Comparison of ENCODE assay signal across 28 mouse cellular contexts in genomic region chr9:104029861-104030260, GRCm38 (mm10). TPM values are rescaled to one million over a fixed set of nuclear protein-coding genes. Genes with fewer than 3 reads are reported as not detected.
A peak's percentile ranks its signal among the peaks of the same experiment; 100 is the strongest.
DNase-seq lines count a peak whose midpoint lies in the region; ATAC-seq and TF ChIP-seq lines count a peak whose summit lies in the region.
"Had no signal": no experiment of that assay in that cellular context is flagged by ENCODE, and none has a peak within 500 bp of the region (broad histone marks: within the 10 kb centered on the region; RNA-seq: fewer than 3 reads in every experiment).

No protein-coding gene starts in this region.

- no peak for TF ChIP-seq CTCF in layer of hippocampus, adult 2 months (conservative IDR thresholded peaks at IDR 0.05)

- ATAC-seq in megakaryocyte, adult 5-6 weeks (ENCODE audit: poor library complexity, severe bottlenecking), result no peak
- ATAC-seq: activated CD4-positive, CD25-positive, alpha-beta regulatory T cell, adult 4 months; CD4-positive, CD25-positive, alpha-beta regulatory T cell, adult 4 months; Patski had no signal

- H3K27ac ChIP-seq in heart, embryonic 10.5 days, result no peak overlapping the region
- H3K27ac ChIP-seq in layer of hippocampus, adult 2 months, result peak overlapping the region; percentile 64

- DNase-seq in heart, adult 11 months, result peak; percentile 74
- no peak for DNase-seq in heart, adult 9 months (ENCODE audit: low spot score in 2 of 2)
- peak; percentile 54 for DNase-seq in heart, embryonic 10.5 days (ENCODE audit: low spot score)
- DNase-seq in heart, adult 18-20 months, result no peak
- DNase-seq in layer of hippocampus, adult 2 months (ENCODE audit: low spot score in 2 of 2), result no peak
- no peak for DNase-seq in layer of hippocampus, postnatal 14 days (ENCODE audit: low spot score in 2 of 2)
- DNase-seq: adrenal gland, adult 2 months; adrenal gland, adult 8-10 months; adrenal gland, postnatal 10 days; adrenal gland, postnatal 14 days; adrenal gland, postnatal 25 days; adrenal gland, postnatal 36 days; B cell, adult 2 months; cerebellum, adult 11 months; cerebellum, adult 11-12 months had no signal

- H3K9me3 ChIP-seq in heart, embryonic 10.5 days, result no peaks in the 10 kb centered on the region
- H3K9me3 ChIP-seq in megakaryocyte, embryonic 14.5 days, result peaks cover 9% of the 10 kb centered on the region; the same call in 1 of the 2 replicates
- H3K9me3 ChIP-seq: G1E had no signal

- no peaks in the 10 kb centered on the region for H3K27me3 ChIP-seq in heart, embryonic 10.5 days (ENCODE audit: insufficient read depth, poor library complexity, severe bottlenecking)
- no peaks in the 10 kb centered on the region for H3K27me3 ChIP-seq in megakaryocyte, embryonic 14.5 days (replicated peaks)
- H3K27me3 ChIP-seq: CH12.LX, Patski had no signal

- peaks cover 44% of the 10 kb centered on the region for H3K36me3 ChIP-seq in heart, embryonic 10.5 days
- peaks cover 6% of the 10 kb centered on the region for H3K36me3 ChIP-seq in megakaryocyte, embryonic 14.5 days (replicated peaks; ENCODE audit: low read length)
- H3K36me3 ChIP-seq: G1E had no signal

- WGBS in heart, embryonic 10.5 days, result 88% methylated on average over 11 of the region's 11 CpGs

- no peaks in the 10 kb centered on the region for H3K4me1 ChIP-seq in heart, embryonic 10.5 days
- H3K4me1 ChIP-seq in megakaryocyte, embryonic 14.5 days, result no peaks in the 10 kb centered on the region

- no peak overlapping the region for H3K4me3 ChIP-seq in heart, embryonic 10.5 days
- no peak overlapping the region; the same call in 1 of the 2 replicates for H3K4me3 ChIP-seq in layer of hippocampus, adult 2 months
- peak overlapping the region; percentile 5 for H3K4me3 ChIP-seq in megakaryocyte, embryonic 14.5 days (replicated peaks)

RNA-seq across cellular contexts. Expression of gene Gm28305, which starts 10.6 kb away (rescaled TPM):
- polyA plus RNA-seq in heart, embryonic 10.5 days (2016; fragmentation: Nextera tagmentation; extraction: Ambion mirVana), result not detected in 2 replicates
- not detected for total RNA-seq in heart, adult 18-20 months (2021)
- not detected for total RNA-seq in layer of hippocampus, adult 2 months (2021)
- total RNA-seq in layer of hippocampus, postnatal 14 days (2021), result not detected
- not detected in 2 replicates for polyA plus RNA-seq in megakaryocyte, embryonic 14.5 days (2012; ENCODE audit: insufficient read depth, low replicate concordance)
- total RNA-seq in megakaryocyte, adult 5-6 weeks (2015), result not detected in 2 replicates
- not detected in 2 replicates for total RNA-seq in megakaryocyte, adult 5-6 weeks (2017)
- total RNA-seq: adrenal gland, adult 18-20 months; adrenal gland, adult 2 months; adrenal gland, adult 8-10 months; adrenal gland, postnatal 10 days; adrenal gland, postnatal 14 days; adrenal gland, postnatal 25 days; adrenal gland, postnatal 36 days; adrenal gland, postnatal 4 days; CH12.LX; ES-E14; G1E; MEL had no signal
- polyA plus RNA-seq: activated CD4-positive, CD25-positive, alpha-beta regulatory T cell, adult 4 months; adrenal gland, adult 2 months; brain, embryonic 14.5 days; C2C12; G1E; Patski had no signal

RNA-seq across cellular contexts. Expression of gene Nphp3, which starts 27.5 kb away (rescaled TPM):
- polyA plus RNA-seq in heart, embryonic 10.5 days (2016; fragmentation: Nextera tagmentation; extraction: Ambion mirVana), result 4.7 and 5.4 TPM in 2 replicates
- total RNA-seq in heart, adult 18-20 months (2021), result 1 to 10 TPM; 1.9 to 2.0 TPM
- total RNA-seq in layer of hippocampus, adult 2 months (2021), result 1 to 10 TPM; 7.1 to 7.5 TPM
- 1 to 10 TPM; 6.2 to 8.2 TPM for total RNA-seq in layer of hippocampus, postnatal 14 days (2021)
- 0.25 TPM in 1 of 2 replicates, not detected in the other for polyA plus RNA-seq in megakaryocyte, embryonic 14.5 days (2012; ENCODE audit: insufficient read depth, low replicate concordance)
- 1.2 and 3.5 TPM in 2 replicates for total RNA-seq in megakaryocyte, adult 5-6 weeks (2015)
- 1.7 and 2.4 TPM in 2 replicates for total RNA-seq in megakaryocyte, adult 5-6 weeks (2017)
- polyA plus RNA-seq: G1E had no signal

RNA-seq across cellular contexts. Expression of gene Uba5, which starts 33.1 kb away (rescaled TPM):
- polyA plus RNA-seq in heart, embryonic 10.5 days (2016; fragmentation: Nextera tagmentation; extraction: Ambion mirVana), result 39.2 and 49.6 TPM in 2 replicates
- total RNA-seq in heart, adult 18-20 months (2021), result 10 to 100 TPM; 14.9 to 15.4 TPM
- 10 to 100 TPM; 40.3 to 42.7 TPM for total RNA-seq in layer of hippocampus, adult 2 months (2021)
- 10 to 100 TPM; 39.3 to 42.4 TPM for total RNA-seq in layer of hippocampus, postnatal 14 days (2021)
- 2.4 and 12.0 TPM in 2 replicates for polyA plus RNA-seq in megakaryocyte, embryonic 14.5 days (2012; ENCODE audit: insufficient read depth, low replicate concordance)
- 31.1 and 32.5 TPM in 2 replicates for total RNA-seq in megakaryocyte, adult 5-6 weeks (2015)
- total RNA-seq in megakaryocyte, adult 5-6 weeks (2017), result 28.3 and 28.9 TPM in 2 replicates

RNA-seq across cellular contexts. Expression of gene Acad11, which starts 33.3 kb away (rescaled TPM):
- 9.1 and 10.1 TPM in 2 replicates for polyA plus RNA-seq in heart, embryonic 10.5 days (2016; fragmentation: Nextera tagmentation; extraction: Ambion mirVana)
- total RNA-seq in heart, adult 18-20 months (2021), result 100 to 1,000 TPM; 120 to 136 TPM
- 10 to 100 TPM; 22.4 to 24.8 TPM for total RNA-seq in layer of hippocampus, adult 2 months (2021)
- total RNA-seq in layer of hippocampus, postnatal 14 days (2021), result 10 to 100 TPM; 24.0 to 25.5 TPM
- polyA plus RNA-seq in megakaryocyte, embryonic 14.5 days (2012; ENCODE audit: insufficient read depth, low replicate concordance), result 14.6 and 20.5 TPM in 2 replicates
- total RNA-seq in megakaryocyte, adult 5-6 weeks (2015), result 13.2 and 15.0 TPM in 2 replicates
- total RNA-seq in megakaryocyte, adult 5-6 weeks (2017), result 9.4 and 13.1 TPM in 2 replicates

Comparison
In these comparisons a context has a peak if more than half of its experiments do, and no peak if none do; other contexts are left out.
1. DNase-seq: peak in heart, adult 11 months (single experiment) and heart, embryonic 10.5 days (single experiment); none in heart, adult 9 months (0 of 2), heart, adult 18-20 months (0 of 2), layer of hippocampus, adult 2 months (0 of 2) and layer of hippocampus, postnatal 14 days (0 of 2).